Mouse (Mus musculus) olfactory bulb, adult 2 months (tissue): Measurements from ENCODE around the gene Ppp1r3g. TPM values are rescaled to one million over a fixed set of nuclear protein-coding genes. Genes with fewer than 3 reads are reported as not detected.
A peak's percentile ranks its signal among the peaks of the same experiment; 100 is the strongest.

Source experiments
- H3K27ac ChIP-seq: fragments of 200-500 bp; 2 replicates; pipeline ENCODE4 v1.5.1; 2012; ENCODE audit warnings: low read depth, low read length; ENCODE audit not compliant: insufficient read depth
- H3K4me1 ChIP-seq: fragments of 200-500 bp; 2 replicates; pipeline ENCODE4 v1.6.1; 2012; ENCODE audit warnings: low read length; ENCODE audit not compliant: control insufficient read depth, insufficient read depth
- H3K4me3 ChIP-seq: fragments of 200-500 bp; 2 replicates; pipeline ENCODE4 v1.5.1; 2012; ENCODE audit warnings: mild to moderate bottlenecking, low read depth, low read length, moderate library complexity; ENCODE audit not compliant: insufficient read depth
- CTCF ChIP-seq: fragments of 200-500 bp; IDR thresholded peaks from 2 replicates; pipeline ENCODE4 v1.5.1; 2012; ENCODE audit warnings: low read depth, mild to moderate bottlenecking, low read length, moderate library complexity; ENCODE audit not compliant: insufficient read depth
- POLR2A ChIP-seq: fragments of 200-500 bp; IDR thresholded peaks from 2 replicates; pipeline ENCODE4 v1.6.1; 2012; ENCODE audit warnings: mild to moderate bottlenecking, low read depth, low read length, moderate library complexity; ENCODE audit not compliant: insufficient read depth
- WGBS: fragments of 180-500 bp; shearing (Covaris S2); methylation state at CpG from one replicate; pipeline ENCODE4 v1.1.7; 2018; 5-methylcytosine and 5-hydroxymethylcytosine counted together
- polyA plus RNA-seq: library from polyadenylated mRNA; stranded (reverse); fragments of >200 nt; gene quantifications from 2 replicates; pipeline ENCODE4 v1.2.4, GENCODE M21; 2012; ENCODE audit warnings: low replicate concordance; ENCODE audit not compliant: missing spikeins, insufficient read depth, insufficient read length

The Ppp1r3g gene
- polyA plus RNA-seq, 1 experiment = not detected

- 87% methylated on average over 12 of the region's 12 CpGs for WGBS
- Histone ChIP-seq H3K4me3 (no peak overlapping the region), H3K4me1 (no peaks in the 10 kb centered on the region), H3K27ac (no peak overlapping the region)
- TF ChIP-seq CTCF = no peak
- TF ChIP-seq POLR2A = no peak
Measured at GRCm38 (mm10) chr13:35959391-35960067, 890 bp downstream of the Ppp1r3g start.

GRCm38 (mm10) chr13:35963583-35963982 lies 4.9 kb downstream of the Ppp1r3g start:
- 96% methylated on average over 4 of the region's 4 CpGs for WGBS
- no peak overlapping the region for H3K27ac ChIP-seq
- TF ChIP-seq CTCF (no peak), POLR2A (no peak)
- no peak overlapping the region for H3K4me3 ChIP-seq
- peaks cover 9% of the 10 kb centered on the region; the same call in 1 of the 2 replicates for H3K4me1 ChIP-seq

GRCm38 (mm10) chr13:35967690-35968089 lies 9.1 kb downstream of the Ppp1r3g start:
- Histone ChIP-seq H3K27ac (no peak overlapping the region), H3K4me3 (peak overlapping the region; percentile 48)
- WGBS = 22% methylated on average over 15 of the region's 15 CpGs

GRCm38 (mm10) chr13:35968131-35968718 lies 9.6 kb downstream of the Ppp1r3g start:
- peak overlapping the region; percentile 48 for H3K4me3 ChIP-seq
- H3K4me1 ChIP-seq = peaks cover 20% of the 10 kb centered on the region; the same call in 1 of the 2 replicates
- TF ChIP-seq CTCF (no peak), POLR2A (no peak)
- under 1% methylated on average over 38 of the region's 38 CpGs for WGBS
- H3K27ac ChIP-seq = no peak overlapping the region

More at GRCm38 (mm10) chr13:35967690-35968089, 9.1 kb downstream of the Ppp1r3g start:
- H3K4me1 ChIP-seq = peaks cover 20% of the 10 kb centered on the region; the same call in 1 of the 2 replicates
- TF ChIP-seq CTCF (no peak), POLR2A (no peak)

GRCm38 (mm10) chr13:35968719-35969430 lies 10.2 kb downstream of the Ppp1r3g start:
- H3K4me1 ChIP-seq = peaks cover 20% of the 10 kb centered on the region; the same call in 1 of the 2 replicates
- under 1% methylated on average over 57 of the region's 57 CpGs for WGBS
- H3K4me3 ChIP-seq = peak overlapping the region; percentile 48
- no peak overlapping the region for H3K27ac ChIP-seq
- TF ChIP-seq CTCF (no peak), POLR2A (no peak)

GRCm38 (mm10) chr13:35969431-35969721 lies 10.7 kb downstream of the Ppp1r3g start:
- 1% methylated on average over 18 of the region's 18 CpGs for WGBS
- Histone ChIP-seq H3K4me1 (peaks cover 20% of the 10 kb centered on the region; the same call in 1 of the 2 replicates), H3K4me3 (peak overlapping the region; percentile 48), H3K27ac (no peak overlapping the region)
- TF ChIP-seq CTCF (no peak), POLR2A (no peak)

- Histone ChIP-seq H3K27ac (no peak overlapping the region), H3K4me1 (peaks cover 20% of the 10 kb centered on the region; the same call in 1 of the 2 replicates), H3K4me3 (no peak overlapping the region; the same call in 1 of the 2 replicates)
- WGBS = 40% methylated on average over 9 of the region's 9 CpGs
- TF ChIP-seq POLR2A = no peak
- no peak for TF ChIP-seq CTCF
Measured at GRCm38 (mm10) chr13:35969829-35970228, 11.2 kb downstream of the Ppp1r3g start.

- TF ChIP-seq CTCF (no peak), POLR2A (no peak)
- Histone ChIP-seq H3K27ac (no peak overlapping the region), H3K4me3 (no peak overlapping the region), H3K4me1 (no peaks in the 10 kb centered on the region)
- 73% methylated on average over 7 of the region's 7 CpGs for WGBS
Measured at GRCm38 (mm10) chr13:35976912-35977311, 18.3 kb downstream of the Ppp1r3g start.

- H3K27ac ChIP-seq = no peak overlapping the region
Measured at GRCm38 (mm10) chr13:35980471-35980870, 21.8 kb downstream of the Ppp1r3g start.

More at GRCm38 (mm10) chr13:35980471-35980870, 21.8 kb downstream of the Ppp1r3g start:
- 70% methylated on average over 4 of the region's 4 CpGs for WGBS
- TF ChIP-seq POLR2A (no peak), CTCF (no peak)
- no peaks in the 10 kb centered on the region for H3K4me1 ChIP-seq
- no peak overlapping the region for H3K4me3 ChIP-seq
